Mouse (Mus musculus) intestine, postnatal 0 days (tissue): ENCODE results near the gene Gm4981. TPM values are rescaled to one million over a fixed set of nuclear protein-coding genes. Genes with fewer than 3 reads are reported as not detected.
"Not testable (repeated sequence)": the region's sequence is repeated elsewhere in the genome, so short reads cannot be mapped to it uniquely, and the experiment has no call there.

Experiments used
- ATAC-seq: fragments of 200-750 bp; cut with Nextera tagmentation; 2 replicates; pipeline ENCODE4 v1.8.0; 2017; ENCODE audit warnings: mild to moderate bottlenecking, moderate TSS enrichment, moderate library complexity
- H3K27ac ChIP-seq: fragments of 300-500 bp; sonication (generic); 2 replicates; pipeline ENCODE4 v1.5.1; 2014; ENCODE audit warnings: mild to moderate bottlenecking, low read depth, low read length, moderate library complexity
- H3K27me3 ChIP-seq: fragments of 300-500 bp; sonication (generic); replicated peaks from 2 replicates; pipeline ENCODE4 v1.6.1; 2014; ENCODE audit warnings: low read length, mixed read lengths; ENCODE audit not compliant: control insufficient read depth, insufficient read depth
- H3K36me3 ChIP-seq: fragments of 300-500 bp; sonication (generic); 2 replicates; pipeline ENCODE4 v1.6.1; 2014; ENCODE audit warnings: mild to moderate bottlenecking, moderate library complexity; ENCODE audit not compliant: control insufficient read depth, insufficient read depth
- H3K4me1 ChIP-seq: fragments of 300-500 bp; sonication (generic); replicated peaks from 2 replicates; pipeline ENCODE4 v1.6.1; 2014; ENCODE audit warnings: antibody characterized with exemption, low read length, mixed read lengths; ENCODE audit not compliant: control insufficient read depth, insufficient read depth
- H3K4me2 ChIP-seq: fragments of 300-500 bp; sonication (generic); replicated peaks from 2 replicates; pipeline ENCODE4 v1.6.1; 2014; ENCODE audit warnings: low read depth, mild to moderate bottlenecking, moderate library complexity
- H3K4me3 ChIP-seq: fragments of 300-500 bp; sonication (generic); 2 replicates; pipeline ENCODE4 v1.5.1; 2014; ENCODE audit warnings: low read depth, low read length
- H3K9ac ChIP-seq: fragments of 300-500 bp; sonication (generic); 2 replicates; pipeline ENCODE4 v1.6.1; 2014; ENCODE audit warnings: mild to moderate bottlenecking, low read depth, low read length
- H3K9me3 ChIP-seq: fragments of 300-500 bp; sonication (generic); 2 replicates; pipeline ENCODE4 v1.6.1; 2016; ENCODE audit warnings: mixed run types; ENCODE audit not compliant: control insufficient read depth
- CTCF ChIP-seq: sonication (generic); IDR thresholded peaks from 2 replicates; pipeline ENCODE4 v1.5.1; 2016; ENCODE audit warnings: low read depth, mild to moderate bottlenecking, control low read depth, antibody characterized with exemption, moderate library complexity
- WGBS: fragments of 180-500 bp; shearing (Covaris S2); extraction: QIAGEN DNeasy Blood & Tissue Kit; methylation state at CpG from one replicate; pipeline ENCODE4 v1.1.7; 2014; 5-methylcytosine and 5-hydroxymethylcytosine counted together
- polyA plus RNA-seq: library from polyadenylated mRNA; unstranded; fragments of >200 nt; fragmentation: Nextera tagmentation; extraction: Ambion mirVana; gene quantifications from 2 replicates; pipeline ENCODE4 v1.2.1, GENCODE M21; 2015

Gene Gm4981
- polyA plus RNA-seq, 1 experiment from 2014 or later, result not detected

DNA sequence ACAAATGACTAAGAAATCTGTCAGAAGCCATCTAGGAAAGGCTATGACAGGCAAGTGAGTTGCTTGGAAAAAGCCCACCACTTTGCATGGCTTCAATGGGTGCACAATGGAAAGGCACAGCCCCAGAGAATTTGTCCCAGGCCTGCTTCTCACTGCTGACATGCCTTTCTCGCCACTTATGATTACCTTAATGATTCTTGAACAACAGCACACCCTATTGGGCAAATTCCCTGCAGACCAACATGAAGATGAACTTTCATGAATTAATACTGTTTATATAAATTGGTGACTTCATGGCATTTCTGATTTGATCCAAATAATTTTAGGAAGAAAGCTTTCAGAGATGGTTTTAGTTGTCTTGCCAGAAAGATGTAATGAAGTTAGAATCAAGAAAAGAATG, 13.0 kb upstream of the Gm4981 start:
- Histone ChIP-seq H3K27me3 (no peaks in the 10 kb centered on the region), H3K9ac (no peak overlapping the region), H3K36me3 (no peaks in the 10 kb centered on the region), H3K27ac (no peak overlapping the region), H3K4me1 (peaks cover under 1% of the 10 kb centered on the region; the same call in 1 of the 2 replicates), H3K4me3 (no peak overlapping the region), H3K9me3 (no peaks in the 10 kb centered on the region), H3K4me2 (no peak overlapping the region)
- TF ChIP-seq CTCF, result peak; percentile 54
- no peak for ATAC-seq
- 52% methylated on average over 1 of the region's 1 CpGs for WGBS

DNA sequence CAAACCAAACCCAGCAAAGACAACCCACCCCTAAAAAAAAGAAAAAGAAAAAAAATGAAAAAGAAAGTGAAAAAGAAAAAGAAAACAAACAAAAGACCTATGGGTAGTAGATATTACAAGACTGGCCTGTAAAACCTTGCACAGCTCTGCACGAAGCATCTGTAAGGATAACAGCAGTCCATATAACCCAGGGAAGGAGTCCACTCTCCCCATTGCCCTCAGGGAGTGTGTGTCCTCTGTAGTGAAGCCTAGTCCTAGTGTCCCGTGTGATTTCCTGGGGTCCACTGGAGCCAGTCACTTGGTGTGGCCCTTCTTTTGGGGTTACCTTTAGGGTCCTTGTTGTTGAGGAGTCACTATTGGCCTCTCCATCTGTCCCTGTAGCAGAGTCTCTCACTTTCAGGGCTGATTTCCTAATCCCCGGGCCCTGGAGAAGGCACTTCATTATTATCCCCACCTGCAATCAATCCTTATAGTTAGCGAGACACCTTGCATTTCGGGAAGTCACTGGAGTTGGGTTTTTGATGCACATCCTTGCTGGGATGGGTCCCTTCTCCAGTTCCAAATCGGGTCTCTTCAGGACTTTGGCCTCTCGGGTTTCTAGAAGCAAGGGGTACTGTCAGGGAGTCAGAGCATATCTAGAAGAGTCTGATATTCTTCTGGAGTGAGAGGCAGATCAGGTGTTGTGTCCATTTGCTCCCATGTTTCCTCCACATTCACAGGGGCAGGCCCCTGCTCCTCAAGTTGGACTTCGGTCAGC, 2.7 kb upstream of the Gm4981 start:
- H3K4me2 ChIP-seq, H3K4me3 ChIP-seq, H3K9me3 ChIP-seq, H3K4me1 ChIP-seq, H3K27ac ChIP-seq, H3K27me3 ChIP-seq, H3K36me3 ChIP-seq, H3K9ac ChIP-seq: not testable (repeated sequence)
- WGBS, result 85% methylated on average over 7 of the region's 8 CpGs
- ATAC-seq, result peak; percentile 83

DNA sequence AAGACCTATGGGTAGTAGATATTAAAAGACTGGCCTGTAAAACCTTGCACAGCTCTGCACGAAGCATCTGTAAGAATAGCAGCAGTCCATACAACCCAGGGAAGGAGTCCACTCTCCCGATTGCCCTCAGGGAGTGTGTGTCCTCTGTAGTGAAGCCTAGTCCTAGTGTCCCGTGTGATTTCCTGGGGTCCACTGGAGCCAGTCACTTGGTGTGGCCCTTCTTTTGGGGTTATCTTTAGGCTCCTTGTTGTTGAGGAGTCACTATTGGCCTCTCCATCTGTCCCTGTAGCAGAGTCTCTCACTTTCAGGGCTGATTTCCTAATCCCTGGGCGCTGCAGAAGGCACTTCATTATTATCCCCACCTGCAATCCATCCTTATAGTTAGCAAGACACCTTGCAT, 1.5 kb downstream of the Gm4981 start:
- WGBS, result 80% methylated on average over 4 of the region's 4 CpGs
- H3K9ac ChIP-seq, result not testable (repeated sequence)

DNA sequence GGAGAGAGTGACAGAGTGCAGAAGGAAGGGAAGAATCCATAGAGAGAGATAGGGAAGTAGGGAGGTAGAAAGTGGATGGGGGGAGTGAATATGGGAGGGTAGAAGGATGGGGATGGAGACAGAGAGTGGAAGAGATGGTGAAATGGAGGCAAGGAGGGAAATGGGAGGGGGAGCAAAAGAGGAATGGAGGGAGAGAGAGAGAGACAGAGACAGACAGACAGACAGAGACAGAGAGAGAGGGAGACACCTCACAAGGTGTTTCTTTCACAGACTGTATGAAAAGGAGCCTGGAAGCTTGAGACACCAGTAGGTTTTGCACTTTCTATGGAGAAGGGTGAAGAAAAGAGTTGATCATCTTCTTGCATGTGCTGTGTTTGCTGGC, 2.8 kb downstream of the Gm4981 start:
- not testable (repeated sequence) for ATAC-seq, H3K4me2 ChIP-seq, H3K4me1 ChIP-seq, H3K9ac ChIP-seq, H3K27ac ChIP-seq, H3K36me3 ChIP-seq, H3K4me3 ChIP-seq, H3K27me3 ChIP-seq
- H3K9me3 ChIP-seq, result peaks cover 15% of the 10 kb centered on the region

More for the DNA sequence above, 1.5 kb downstream of the Gm4981 start:
- H3K36me3 ChIP-seq, H3K27ac ChIP-seq, H3K4me1 ChIP-seq, ATAC-seq, H3K4me3 ChIP-seq, H3K4me2 ChIP-seq, H3K27me3 ChIP-seq: not testable (repeated sequence)
- peaks cover 19% of the 10 kb centered on the region for H3K9me3 ChIP-seq

DNA sequence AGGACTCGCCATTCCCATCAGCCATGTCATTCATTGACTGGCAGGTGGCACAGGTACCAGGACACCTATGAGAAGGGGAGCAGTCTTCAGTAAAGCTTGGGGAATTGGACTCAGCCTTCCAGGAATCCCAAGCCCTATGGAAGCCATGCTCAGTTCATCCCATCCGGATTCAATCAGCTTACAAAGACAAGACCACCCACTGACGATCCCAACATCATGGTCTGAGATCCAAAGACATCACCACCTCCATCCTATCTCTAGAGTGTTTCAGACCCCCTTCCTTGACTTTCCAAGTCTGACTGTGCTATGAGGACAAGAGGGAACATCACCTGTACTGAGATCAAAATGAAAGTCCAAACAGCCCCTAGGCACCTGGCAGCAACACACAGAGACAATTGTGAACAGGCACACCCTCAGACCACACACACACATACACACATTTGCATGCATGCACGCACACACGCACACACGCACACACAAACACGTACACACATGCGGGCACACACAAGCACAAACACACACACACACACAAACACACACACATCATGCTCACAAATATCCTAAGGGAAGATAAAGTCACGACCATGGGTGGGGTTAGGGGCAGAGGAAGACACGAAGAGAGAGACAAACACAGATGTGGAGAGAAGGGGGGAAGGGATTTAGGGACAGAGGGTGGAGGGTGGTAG, 3.3 kb downstream of the Gm4981 start:
- peaks cover 15% of the 10 kb centered on the region for H3K9me3 ChIP-seq
- not testable (repeated sequence) for H3K4me2 ChIP-seq, H3K4me3 ChIP-seq, H3K9ac ChIP-seq, H3K36me3 ChIP-seq, H3K4me1 ChIP-seq, H3K27ac ChIP-seq, H3K27me3 ChIP-seq
- ATAC-seq, result peak; percentile 42
- WGBS, result 83% methylated on average over 9 of the region's 10 CpGs

DNA sequence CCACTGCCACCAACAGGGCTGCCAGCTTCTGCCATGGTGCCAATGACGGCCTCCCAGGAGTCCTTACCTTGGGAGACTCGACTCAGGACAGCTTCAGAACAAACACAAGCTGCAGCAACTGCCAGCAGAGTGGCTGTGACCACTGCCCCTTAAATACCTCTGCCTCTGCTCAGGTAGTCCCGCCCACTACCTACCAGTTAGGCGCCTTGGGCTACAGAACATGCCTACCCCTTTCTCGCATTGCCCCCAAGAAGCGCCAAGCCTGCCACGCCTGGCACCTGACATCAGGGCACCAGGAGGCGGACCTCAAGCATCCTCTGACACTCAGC, 3.9 kb downstream of the Gm4981 start, which contains the start of gene Duxf3:
Duxf3 (minus strand) TSS at position 35 of the 329 bp plus-strand sequence.
- H3K9me3 ChIP-seq, result peaks cover 13% of the 10 kb centered on the region
- H3K4me1 ChIP-seq, H3K9ac ChIP-seq, H3K36me3 ChIP-seq, H3K4me2 ChIP-seq, H3K4me3 ChIP-seq, H3K27ac ChIP-seq, H3K27me3 ChIP-seq: not testable (repeated sequence)
- ATAC-seq, result peak; percentile 43
- WGBS, result 72% methylated on average over 4 of the region's 8 CpGs

DNA sequence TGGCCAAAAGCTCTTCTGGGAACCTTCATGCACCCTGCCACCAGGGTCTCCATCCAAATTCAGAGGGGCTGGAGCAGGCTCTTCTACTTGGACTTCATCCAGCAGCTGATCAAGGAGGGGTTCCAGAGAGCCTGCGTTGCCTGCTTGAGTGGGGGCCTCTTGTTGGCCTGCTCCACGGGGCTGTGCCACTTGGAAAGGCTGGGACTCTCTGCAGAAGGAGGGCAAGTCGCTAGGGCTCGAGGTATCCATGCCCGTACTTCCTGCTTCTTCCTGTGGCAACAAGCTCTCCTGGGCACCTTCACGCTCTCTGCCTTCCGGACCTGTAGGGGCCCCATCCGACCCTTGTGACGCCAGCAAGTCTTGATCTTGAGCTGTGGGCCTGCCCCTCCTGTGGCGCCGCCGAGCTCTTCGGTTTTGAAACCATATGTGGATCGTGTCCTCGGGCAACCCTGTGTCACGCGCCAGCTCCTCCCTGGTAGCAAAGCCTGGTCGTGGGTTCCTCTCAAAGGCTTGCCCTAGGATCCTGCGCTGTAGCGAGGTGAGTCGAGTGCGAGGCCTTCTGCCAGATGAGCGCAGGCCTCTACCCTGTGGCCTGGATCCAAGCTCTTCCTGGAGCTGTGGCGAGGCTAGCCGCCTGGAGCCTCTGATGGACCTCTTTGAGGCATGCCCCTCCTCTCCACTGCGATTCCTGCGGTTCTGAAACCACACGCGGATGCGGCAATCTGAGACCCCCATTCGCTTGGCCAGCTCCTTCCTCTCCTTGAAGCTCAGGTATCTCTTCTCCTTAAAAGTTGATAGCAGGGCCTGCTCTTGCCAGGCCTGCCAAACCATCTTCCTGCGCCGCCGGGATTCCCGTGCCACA, 4.5 kb downstream of the Gm4981 start:
- peaks cover 11% of the 10 kb centered on the region for H3K9me3 ChIP-seq
- not testable (repeated sequence) for H3K36me3 ChIP-seq, H3K4me1 ChIP-seq, H3K9ac ChIP-seq, H3K4me2 ChIP-seq, H3K27me3 ChIP-seq, H3K4me3 ChIP-seq, H3K27ac ChIP-seq
- ATAC-seq, result peak; percentile 67
- 87% methylated on average over 31 of the region's 35 CpGs for WGBS

DNA sequence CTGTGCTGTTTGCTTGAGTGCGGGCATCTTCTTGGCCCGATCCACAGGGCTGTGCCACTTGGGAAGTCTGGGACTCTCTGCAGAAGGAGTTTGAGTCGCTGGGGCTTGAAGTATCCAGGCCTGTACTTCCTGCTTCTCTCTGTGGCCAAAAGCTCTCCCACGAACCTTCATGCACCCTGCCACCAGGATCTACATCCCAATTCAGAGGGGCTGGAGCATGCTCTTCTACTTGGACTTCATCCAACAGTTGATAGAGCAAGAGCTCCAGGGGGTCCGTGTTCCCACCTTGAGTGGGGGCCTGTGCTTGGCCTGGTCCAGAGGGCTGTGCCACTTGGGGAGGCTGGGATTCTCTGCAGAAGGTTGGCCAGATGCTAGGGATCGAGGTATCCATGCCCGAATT, 5.4 kb downstream of the Gm4981 start:
- H3K9ac ChIP-seq, H3K27ac ChIP-seq, H3K4me1 ChIP-seq, H3K4me2 ChIP-seq, H3K36me3 ChIP-seq, H3K27me3 ChIP-seq, H3K4me3 ChIP-seq: not testable (repeated sequence)
- peak; percentile 29 for ATAC-seq
- WGBS, result 83% methylated on average over 5 of the region's 7 CpGs
- H3K9me3 ChIP-seq, result peaks cover 11% of the 10 kb centered on the region

DNA sequence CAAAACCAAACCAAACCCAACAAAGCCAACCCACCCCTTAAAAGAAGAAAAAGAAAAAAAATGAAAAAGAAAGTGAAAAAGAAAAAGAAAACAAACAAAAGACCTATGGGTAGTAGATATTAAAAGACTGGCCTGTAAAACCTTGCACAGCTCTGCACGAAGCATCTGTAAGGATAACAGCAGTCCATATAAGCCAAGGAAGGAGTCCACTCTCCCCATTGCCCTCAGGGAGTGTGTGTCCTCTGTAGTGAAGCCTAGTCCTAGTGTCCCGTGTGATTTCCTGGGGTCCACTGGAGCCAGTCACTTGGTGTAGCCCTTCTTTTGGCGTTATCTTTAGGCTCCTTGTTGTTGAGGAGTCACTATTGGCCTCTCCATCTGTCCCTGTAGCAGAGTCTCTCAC, 6.5 kb downstream of the Gm4981 start:
- H3K4me1 ChIP-seq, H3K27ac ChIP-seq, ATAC-seq, H3K36me3 ChIP-seq, H3K4me3 ChIP-seq, H3K9ac ChIP-seq, H3K4me2 ChIP-seq, H3K27me3 ChIP-seq: not testable (repeated sequence)
- H3K9me3 ChIP-seq, result peaks cover 11% of the 10 kb centered on the region
- 45% methylated on average over 3 of the region's 3 CpGs for WGBS
